Mouse (Mus musculus): ENCODE measurements at regions not wholly inside any gene's neighbourhood (a gene's known extent, or its start where the extent isn't known, plus 50 kb on each side); places are given as distances from the start of the nearest gene placed in this dataset.

GRCm38 (mm10) chr17:87522500-87523091 is 75.9 kb upstream of the Calm2 start:
- H3K27ac ChIP-seq (replicated peaks; ENCODE audit: low read depth, low read length): no peak overlapping the region
- H3K4me3 ChIP-seq (ENCODE audit: insufficient read depth, low read depth, low read length): no peak overlapping the region
- H3K4me1 ChIP-seq (ENCODE audit: control insufficient read depth, insufficient read depth, insufficient read length, low read length): no peaks in the 10 kb centered on the region

- H3K4me3 ChIP-seq (ENCODE audit: insufficient read depth, low read depth, low read length): no peak overlapping the region
- H3K27ac ChIP-seq (replicated peaks; ENCODE audit: low read depth, low read length): no peak overlapping the region
- H3K4me1 ChIP-seq (ENCODE audit: control insufficient read depth, insufficient read depth, insufficient read length, low read length): no peaks in the 10 kb centered on the region
Measured at GRCm38 (mm10) chr17:87523643-87524042, 76.9 kb upstream of the Calm2 start.

GRCm38 (mm10) chr17:87527174-87527573 is 80.4 kb upstream of the Calm2 start:
- Histone ChIP-seq H3K27ac (replicated peaks; ENCODE audit: low read depth, low read length) (no peak overlapping the region), H3K4me3 (ENCODE audit: insufficient read depth, low read depth, low read length) (no peak overlapping the region), H3K4me1 (ENCODE audit: control insufficient read depth, insufficient read depth, insufficient read length, low read length) (no peaks in the 10 kb centered on the region; the same call in none of the 2 replicates)

GRCm38 (mm10) chr17:87530162-87530817 is 83.6 kb upstream of the Calm2 start:
- no peaks in the 10 kb centered on the region; the same call in none of the 2 replicates for H3K4me1 ChIP-seq (ENCODE audit: control insufficient read depth, insufficient read depth, insufficient read length, low read length)
- H3K4me3 ChIP-seq (ENCODE audit: insufficient read depth, low read depth, low read length): peak overlapping the region; percentile 57
- peak overlapping the region; percentile 81 for H3K27ac ChIP-seq (replicated peaks; ENCODE audit: low read depth, low read length)

- no peaks in the 10 kb centered on the region; the same call in none of the 2 replicates for H3K4me1 ChIP-seq (ENCODE audit: control insufficient read depth, insufficient read depth, insufficient read length, low read length)
- peak overlapping the region; percentile 50 for H3K4me3 ChIP-seq (ENCODE audit: insufficient read depth, low read depth, low read length)
- H3K27ac ChIP-seq (replicated peaks; ENCODE audit: low read depth, low read length): peak overlapping the region; percentile 81
Measured at GRCm38 (mm10) chr17:87530818-87531410, 84.2 kb upstream of the Calm2 start.

GRCm38 (mm10) chr17:87531411-87532157 is 84.8 kb upstream of the Calm2 start:
- Histone ChIP-seq H3K4me3 (ENCODE audit: insufficient read depth, low read depth, low read length) (peak overlapping the region; percentile 50), H3K4me1 (ENCODE audit: control insufficient read depth, insufficient read depth, insufficient read length, low read length) (no peaks in the 10 kb centered on the region; the same call in none of the 2 replicates), H3K27ac (replicated peaks; ENCODE audit: low read depth, low read length) (peak overlapping the region; percentile 81)

- H3K27ac ChIP-seq (replicated peaks; ENCODE audit: low read depth, low read length): peak overlapping the region; percentile 81
- H3K4me1 ChIP-seq (ENCODE audit: control insufficient read depth, insufficient read depth, insufficient read length, low read length): no peaks in the 10 kb centered on the region; the same call in none of the 2 replicates
- H3K4me3 ChIP-seq (ENCODE audit: insufficient read depth, low read depth, low read length): peak overlapping the region; percentile 50; the same call in 1 of the 2 replicates
Measured at GRCm38 (mm10) chr17:87532158-87532545, 85.4 kb upstream of the Calm2 start.

- Histone ChIP-seq H3K4me1 (ENCODE audit: control insufficient read depth, insufficient read depth, insufficient read length, low read length) (no peaks in the 10 kb centered on the region; the same call in none of the 2 replicates), H3K27ac (replicated peaks; ENCODE audit: low read depth, low read length) (no peak overlapping the region), H3K4me3 (ENCODE audit: insufficient read depth, low read depth, low read length) (no peak overlapping the region)
Measured at GRCm38 (mm10) chr17:87532762-87533161, 86.0 kb upstream of the Calm2 start.

GRCm38 (mm10) chr17:87549568-87549967 is 86.2 kb upstream of the Epcam start:
- no peak overlapping the region for H3K4me3 ChIP-seq (ENCODE audit: insufficient read depth, low read depth, low read length)
- no peaks in the 10 kb centered on the region for H3K4me1 ChIP-seq (ENCODE audit: control insufficient read depth, insufficient read depth, insufficient read length, low read length)
- H3K27ac ChIP-seq (replicated peaks; ENCODE audit: low read depth, low read length): no peak overlapping the region

GRCm38 (mm10) chr17:87550518-87551164 is 85.1 kb upstream of the Epcam start:
- H3K27ac ChIP-seq (replicated peaks; ENCODE audit: low read depth, low read length): no peak overlapping the region
- H3K4me3 ChIP-seq (ENCODE audit: insufficient read depth, low read depth, low read length): no peak overlapping the region
- no peaks in the 10 kb centered on the region for H3K4me1 ChIP-seq (ENCODE audit: control insufficient read depth, insufficient read depth, insufficient read length, low read length)

- H3K4me1 ChIP-seq (ENCODE audit: control insufficient read depth, insufficient read depth, insufficient read length, low read length): peaks cover 2% of the 10 kb centered on the region; the same call in 1 of the 2 replicates
- H3K4me3 ChIP-seq (ENCODE audit: insufficient read depth, low read depth, low read length): no peak overlapping the region
- no peak overlapping the region for H3K27ac ChIP-seq (replicated peaks; ENCODE audit: low read depth, low read length)
Measured at GRCm38 (mm10) chr17:87554561-87554960, 81.2 kb upstream of the Epcam start.

GRCm38 (mm10) chr17:87558419-87558818 is 77.4 kb upstream of the Epcam start:
- H3K4me1 ChIP-seq (ENCODE audit: control insufficient read depth, insufficient read depth, insufficient read length, low read length): peaks cover 2% of the 10 kb centered on the region; the same call in 1 of the 2 replicates
- H3K4me3 ChIP-seq (ENCODE audit: insufficient read depth, low read depth, low read length): no peak overlapping the region
- no peak overlapping the region for H3K27ac ChIP-seq (replicated peaks; ENCODE audit: low read depth, low read length)

GRCm38 (mm10) chr17:87559641-87560040 is 76.1 kb upstream of the Epcam start:
- Histone ChIP-seq H3K4me3 (ENCODE audit: insufficient read depth, low read depth, low read length) (no peak overlapping the region), H3K4me1 (ENCODE audit: control insufficient read depth, insufficient read depth, insufficient read length, low read length) (peaks cover 4% of the 10 kb centered on the region; the same call in 1 of the 2 replicates), H3K27ac (replicated peaks; ENCODE audit: low read depth, low read length) (no peak overlapping the region)

- peaks cover 4% of the 10 kb centered on the region; the same call in 1 of the 2 replicates for H3K4me1 ChIP-seq (ENCODE audit: control insufficient read depth, insufficient read depth, insufficient read length, low read length)
- H3K4me3 ChIP-seq (ENCODE audit: insufficient read depth, low read depth, low read length): no peak overlapping the region
- no peak overlapping the region for H3K27ac ChIP-seq (replicated peaks; ENCODE audit: low read depth, low read length)
Measured at GRCm38 (mm10) chr17:87560923-87561322, 74.9 kb upstream of the Epcam start.

Data from brown adipose tissue, adult 24 weeks (tissue).